Mouse (Mus musculus) testis, adult 2 months (tissue): Measurements from ENCODE around the gene Myom3. TPM values are rescaled to one million over a fixed set of nuclear protein-coding genes. Genes with fewer than 3 reads are reported as not detected.

ENCODE experiments used
- H3K27ac ChIP-seq: fragments of 200-500 bp; 2 replicates; pipeline ENCODE4 v1.5.1; 2012; ENCODE audit warnings: low read depth, low read length; ENCODE audit not compliant: control insufficient read depth, insufficient read depth
- H3K27me3 ChIP-seq: fragments of 200-500 bp; 2 replicates; pipeline ENCODE4 v1.6.1; 2012; ENCODE audit warnings: mild to moderate bottlenecking, low read length, moderate library complexity; ENCODE audit not compliant: control insufficient read depth, insufficient read depth
- H3K36me3 ChIP-seq: fragments of 200-500 bp; 2 replicates; pipeline ENCODE4 v1.6.1; 2012; ENCODE audit warnings: mild to moderate bottlenecking, low read length; ENCODE audit not compliant: control insufficient read depth, insufficient read depth
- H3K4me1 ChIP-seq: fragments of 200-500 bp; 2 replicates; pipeline ENCODE4 v1.6.1; 2012; ENCODE audit warnings: low read length; ENCODE audit not compliant: control insufficient read depth, insufficient read depth
- H3K4me3 ChIP-seq: fragments of 200-500 bp; 2 replicates; pipeline ENCODE4 v1.5.1; 2012; ENCODE audit warnings: low read depth, mild to moderate bottlenecking, low read length, moderate library complexity, mixed read lengths; ENCODE audit not compliant: control insufficient read depth
- CTCF ChIP-seq: fragments of 200-500 bp; IDR thresholded peaks from 2 replicates; pipeline ENCODE4 v1.5.1; 2012; ENCODE audit warnings: low read depth, mild to moderate bottlenecking, inconsistent platforms, low read length, moderate library complexity; ENCODE audit not compliant: control insufficient read depth, insufficient read depth, insufficient replicate concordance
- POLR2A ChIP-seq: fragments of 200-500 bp; IDR thresholded peaks from 2 replicates; pipeline ENCODE4 v1.6.1; 2012; ENCODE audit warnings: low read depth, mild to moderate bottlenecking, inconsistent platforms, low read length, moderate library complexity; ENCODE audit not compliant: control insufficient read depth
- polyA plus RNA-seq: library from polyadenylated mRNA; depleted of rRNA; stranded (reverse); fragments of >200 nt; gene quantifications from 2 replicates; pipeline ENCODE4 v1.2.3, GENCODE M21; 2012

Gene Myom3
- polyA plus RNA-seq, 1 experiment = 0.47 TPM

DNA sequence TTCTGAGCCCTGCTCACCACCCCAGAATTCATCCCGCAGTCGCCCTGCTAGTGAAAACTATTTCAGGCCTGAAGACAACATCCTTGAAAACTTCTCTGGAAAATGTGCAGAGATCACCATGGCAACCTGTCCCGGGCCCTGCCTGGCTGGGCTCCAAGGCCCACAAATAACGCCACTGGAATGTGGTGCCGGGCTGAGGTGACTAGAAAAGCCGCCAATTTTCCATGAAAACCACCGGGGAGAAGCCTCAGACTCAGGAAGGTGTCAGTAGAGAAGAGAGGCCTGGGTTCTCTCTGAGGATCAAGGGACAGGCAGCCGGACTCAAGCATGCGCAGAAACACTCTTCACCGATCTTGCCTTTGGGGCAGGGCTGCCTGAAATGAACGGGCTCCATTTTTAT, 69.0 kb downstream of the Myom3 start:
- Histone ChIP-seq H3K36me3 (no peaks in the 10 kb centered on the region), H3K27me3 (no peaks in the 10 kb centered on the region), H3K4me1 (peaks cover 10% of the 10 kb centered on the region), H3K27ac (peak overlapping the region; percentile 75), H3K4me3 (peak overlapping the region; percentile 84)
- TF ChIP-seq CTCF (no peak), POLR2A (peak; percentile 47)

DNA sequence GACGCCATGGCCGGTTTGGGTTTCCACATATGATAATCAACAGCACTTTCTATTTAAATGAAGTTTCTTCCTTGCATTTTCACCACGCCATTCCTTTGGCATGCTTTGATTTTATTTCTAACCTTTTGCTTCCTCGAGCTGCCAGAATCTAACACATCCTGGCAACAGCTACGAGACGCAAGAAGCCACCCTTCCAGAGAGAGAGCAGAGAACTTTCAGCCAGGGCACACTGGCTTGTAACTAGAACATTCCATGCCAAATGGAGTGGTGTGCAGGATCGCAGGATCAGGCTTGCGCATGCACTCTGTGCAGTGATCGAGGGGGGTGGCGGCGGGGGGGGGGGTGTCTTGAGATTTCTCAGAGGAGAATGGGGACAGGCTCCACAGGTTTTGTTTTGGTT, 72.6 kb downstream of the Myom3 start:
- H3K36me3 ChIP-seq = no peaks in the 10 kb centered on the region
- H3K27ac ChIP-seq = peak overlapping the region; percentile 89
- H3K4me3 ChIP-seq = no peak overlapping the region
- no peak for TF ChIP-seq CTCF
- no peak for TF ChIP-seq POLR2A
- H3K27me3 ChIP-seq = no peaks in the 10 kb centered on the region
- H3K4me1 ChIP-seq = peaks cover 14% of the 10 kb centered on the region

DNA sequence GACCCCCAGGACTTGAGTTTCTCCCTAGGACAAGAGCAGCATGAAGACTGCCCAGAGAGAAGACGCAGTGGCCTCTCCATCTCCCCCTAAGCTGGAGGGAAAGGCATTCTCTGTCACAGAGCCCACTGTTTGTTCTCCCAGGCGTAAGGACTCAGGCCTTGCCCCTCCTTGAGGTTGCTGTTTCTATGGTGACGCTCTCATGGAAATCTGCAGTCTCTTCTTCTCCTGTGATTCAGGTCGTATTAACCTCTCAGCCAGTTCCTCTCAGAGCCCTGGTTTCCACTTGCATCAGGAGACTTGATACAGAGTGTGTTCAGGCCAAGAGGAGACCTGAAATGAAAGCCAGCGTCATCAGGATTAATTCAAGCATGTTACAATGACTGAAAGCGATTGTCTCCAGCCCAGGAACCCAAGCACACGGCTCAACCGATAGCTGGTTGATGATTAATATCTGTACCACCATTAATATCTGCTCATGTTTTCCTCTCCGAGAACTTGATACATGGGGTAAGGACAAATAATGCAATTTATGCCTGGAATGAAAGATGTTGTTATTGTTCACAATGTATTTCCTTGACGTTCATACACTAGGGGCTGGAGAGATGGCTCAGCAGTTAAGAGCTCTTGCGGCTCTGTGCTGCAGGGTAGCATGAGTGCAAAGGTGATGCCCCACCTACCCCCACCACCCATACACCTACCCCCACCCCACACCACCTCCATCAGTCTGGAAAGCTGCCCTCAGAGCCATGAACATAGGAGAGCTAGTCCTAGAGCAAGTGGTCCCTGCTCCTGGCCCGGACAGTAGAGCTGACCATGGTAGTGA, 74.0 kb downstream of the Myom3 start:
- H3K27me3 ChIP-seq = no peaks in the 10 kb centered on the region
- no peak overlapping the region for H3K4me3 ChIP-seq
- H3K27ac ChIP-seq = peak overlapping the region; percentile 18; the same call in 1 of the 2 replicates
- no peaks in the 10 kb centered on the region for H3K36me3 ChIP-seq
- H3K4me1 ChIP-seq = peaks cover 12% of the 10 kb centered on the region
- TF ChIP-seq POLR2A = no peak
- no peak for TF ChIP-seq CTCF

DNA sequence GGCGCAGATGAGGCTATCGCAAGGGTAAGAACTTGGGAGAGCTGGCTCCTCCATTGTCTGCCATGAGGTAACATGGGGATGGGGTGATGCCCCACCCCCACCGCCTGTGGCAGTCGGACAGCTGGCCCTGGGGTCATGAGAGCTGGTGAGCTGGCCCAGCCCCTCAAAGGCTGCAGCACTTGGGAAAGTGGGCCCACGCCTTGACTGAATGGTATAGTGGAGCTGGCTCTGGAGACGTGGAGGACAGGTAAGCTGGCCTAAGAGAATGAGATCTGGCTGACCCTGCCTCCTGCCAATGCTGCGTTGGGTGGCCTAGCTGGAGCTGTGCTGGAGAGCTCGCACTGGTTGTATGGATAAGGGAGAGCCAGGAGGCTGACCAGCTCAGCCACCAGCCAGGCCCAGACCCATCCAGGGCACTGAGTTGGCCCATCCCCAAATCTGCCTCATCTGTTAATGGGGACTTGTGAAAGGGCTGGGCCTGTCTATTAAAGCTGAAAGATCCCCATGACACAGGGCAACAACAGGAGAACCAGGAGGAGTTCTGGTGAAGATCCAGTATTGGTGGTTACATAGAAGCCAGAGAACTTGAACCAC, 74.7 kb downstream of the Myom3 start:
- Histone ChIP-seq H3K36me3 (no peaks in the 10 kb centered on the region), H3K27ac (no peak overlapping the region), H3K4me3 (no peak overlapping the region), H3K4me1 (peaks cover 13% of the 10 kb centered on the region), H3K27me3 (no peaks in the 10 kb centered on the region)
- no peak for TF ChIP-seq CTCF
- no peak for TF ChIP-seq POLR2A

DNA sequence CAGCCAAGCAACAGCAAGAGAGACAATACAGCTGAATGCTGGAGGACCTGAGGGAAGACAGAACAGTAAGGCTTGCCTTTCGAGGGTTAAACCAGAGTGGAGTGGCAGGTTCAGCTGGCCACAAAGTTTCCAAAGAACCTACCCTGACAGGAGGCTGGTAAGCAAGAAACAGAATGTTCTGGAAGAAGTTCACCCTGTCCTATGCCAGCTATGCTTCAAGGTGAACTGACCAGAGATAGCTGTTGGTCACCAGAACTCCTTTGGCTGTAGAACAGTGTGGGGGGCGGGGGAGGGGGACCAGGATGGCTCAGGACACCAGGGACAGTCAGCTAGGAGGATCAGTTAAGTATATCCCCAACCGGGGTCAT, 79.4 kb downstream of the Myom3 start:
- TF ChIP-seq CTCF (no peak), POLR2A (0 out of 2 replicates have a peak, but pooled peaks have one; percentile 16)
- no peaks in the 10 kb centered on the region for H3K36me3 ChIP-seq
- H3K4me3 ChIP-seq = no peak overlapping the region; the same call in 1 of the 2 replicates
- H3K27ac ChIP-seq = peak overlapping the region; percentile 73
- H3K4me1 ChIP-seq = peaks cover 21% of the 10 kb centered on the region
- no peaks in the 10 kb centered on the region for H3K27me3 ChIP-seq

DNA sequence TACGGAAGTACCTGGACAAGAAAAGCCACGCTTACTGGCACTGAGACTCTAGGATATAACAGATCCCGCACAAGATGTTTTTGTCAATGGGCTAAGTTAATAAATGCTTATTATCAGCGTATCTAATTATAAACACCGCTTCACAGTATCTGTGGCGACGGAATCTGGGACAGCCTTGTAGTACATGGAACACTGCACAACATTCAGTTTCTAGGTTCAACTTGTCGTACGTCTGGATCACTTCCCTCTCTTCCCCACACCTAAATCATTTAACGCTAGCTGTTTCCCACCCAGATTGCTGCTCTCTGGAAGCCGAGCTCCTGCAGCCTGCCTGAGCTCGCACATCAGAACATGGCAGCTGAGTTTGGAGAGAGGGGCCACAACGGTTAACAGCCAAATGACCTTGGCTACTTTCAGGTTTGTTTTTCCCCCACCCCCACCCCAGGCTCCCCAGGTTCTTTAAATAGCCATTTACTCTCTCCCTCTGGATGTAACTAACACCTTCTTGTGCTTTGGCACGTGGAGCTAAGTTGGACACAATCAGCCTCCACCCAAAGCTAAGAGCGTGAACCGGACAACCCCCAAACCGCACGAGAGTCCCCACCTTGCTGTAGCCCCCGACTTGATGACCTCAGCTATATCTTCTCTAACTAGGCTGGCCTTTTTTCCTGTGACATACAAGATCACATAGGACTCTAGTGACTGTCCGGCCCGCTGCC, 79.9 kb downstream of the Myom3 start:
- peaks cover 17% of the 10 kb centered on the region for H3K4me1 ChIP-seq
- no peaks in the 10 kb centered on the region for H3K36me3 ChIP-seq
- H3K27ac ChIP-seq = peak overlapping the region; percentile 47
- no peaks in the 10 kb centered on the region for H3K27me3 ChIP-seq
- TF ChIP-seq CTCF (no peak), POLR2A (no peak)
- no peak overlapping the region for H3K4me3 ChIP-seq

DNA sequence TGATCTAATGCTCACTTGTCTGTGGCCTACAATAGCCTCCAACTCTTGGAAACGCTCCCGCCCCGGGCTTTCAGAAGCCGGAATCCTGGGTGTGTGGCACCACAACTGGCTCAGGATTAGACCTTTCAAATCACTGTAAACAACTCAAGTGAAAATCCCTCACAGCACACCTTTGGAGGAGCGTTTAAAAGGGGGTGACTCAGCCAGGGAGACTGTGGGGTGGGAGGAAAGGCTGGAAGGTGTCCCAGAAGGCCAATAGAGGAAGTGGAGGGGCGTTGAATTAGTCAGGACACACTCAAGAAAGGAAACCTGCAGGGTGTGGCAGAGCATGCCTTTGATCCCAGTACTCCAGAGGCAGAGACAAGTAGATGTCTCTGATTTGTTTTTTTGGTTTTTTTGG, 84.9 kb downstream of the Myom3 start:
- H3K4me1 ChIP-seq = peaks cover 7% of the 10 kb centered on the region
- H3K36me3 ChIP-seq = no peaks in the 10 kb centered on the region
- H3K27me3 ChIP-seq = no peaks in the 10 kb centered on the region
- no peak overlapping the region for H3K4me3 ChIP-seq
- no peak for TF ChIP-seq CTCF
- no peak overlapping the region for H3K27ac ChIP-seq
